Mouse (Mus musculus) spleen, adult 10 weeks (tissue): ENCODE measurements around the gene Hcn2. TPM values are rescaled to one million over a fixed set of nuclear protein-coding genes. Genes with fewer than 3 reads are reported as not detected.

Experiments
- polyA plus RNA-seq: library from polyadenylated mRNA; stranded (reverse); fragments of 350-450 nt; fragmentation: Illumina TruSeq; extraction: RNeasy Lipid Tissue Mini Kit (QIAGEN cat#74804); gene quantifications from one replicate; pipeline ENCODE4 v1.2.3, GENCODE M21; 2015; ENCODE audit warnings: low replicate concordance; ENCODE audit not compliant: insufficient read depth

Gene Hcn2
- not detected for polyA plus RNA-seq

GRCm38 (mm10) chr10:79716254-79716987 lies at the start of gene Hcn2:
Hcn2 (plus strand) TSS chr10:79716634.

DNA sequence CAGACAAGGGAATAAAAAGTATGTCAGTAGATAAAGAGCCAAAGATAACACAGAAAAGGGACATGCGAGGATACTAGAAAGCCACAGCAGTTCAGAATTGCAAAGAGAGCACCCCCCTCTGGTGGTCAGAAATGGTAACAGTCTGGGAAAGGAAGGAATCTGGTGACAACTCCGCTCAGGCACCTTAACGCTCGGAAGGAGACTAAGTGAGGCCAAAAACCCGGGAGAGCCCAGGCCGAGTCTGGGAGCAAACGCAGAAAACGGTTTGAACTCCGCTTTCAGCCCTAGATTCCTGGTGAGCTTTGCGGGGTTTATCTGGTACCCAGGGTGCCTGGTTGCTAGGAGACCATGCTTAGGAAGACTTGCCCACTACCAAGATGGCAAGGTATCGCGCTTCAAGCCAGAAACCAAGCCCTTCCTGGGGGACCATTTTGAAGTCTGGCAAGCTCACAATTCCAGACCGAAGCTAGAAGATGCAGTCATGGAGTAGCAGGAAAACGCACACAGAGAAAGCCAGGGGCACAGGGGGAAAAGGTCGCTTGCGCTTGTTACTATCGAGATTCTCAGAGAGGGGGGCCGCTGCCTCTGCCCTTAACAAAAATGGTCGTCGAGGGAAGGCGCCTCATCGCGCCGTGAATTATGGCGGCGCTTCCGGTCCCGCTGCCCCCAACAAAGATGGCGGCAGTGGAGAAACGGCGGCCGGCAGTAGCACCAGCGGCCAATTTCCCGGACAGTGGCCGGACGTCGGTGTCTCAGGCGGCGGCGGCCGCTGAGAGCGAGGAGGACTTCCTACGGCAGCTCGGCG lies 47.5 kb upstream of the Hcn2 start, which contains the start of gene Tpgs1:
TSS of gene Tpgs1 (plus strand) at position 599 of the 805 bp plus-strand sequence.

GRCm38 (mm10) chr10:79681591-79682245 lies 34.7 kb upstream of the Hcn2 start, which contains the start of gene Cdc34:
Cdc34 (plus strand) TSS chr10:79682195.

GRCm38 (mm10) chr10:79688720-79689119 lies 27.7 kb upstream of the Hcn2 start, which contains the start of gene Gzmm:
Gzmm (plus strand) TSS chr10:79689020.

GRCm38 (mm10) chr10:79704065-79704969 lies 12.1 kb upstream of the Hcn2 start, which contains the start of gene Bsg:
Bsg (plus strand) TSS chr10:79704491.

GRCm38 (mm10) chr10:79745898-79746773 lies 29.7 kb downstream of the Hcn2 start, which contains the start of gene Polrmt:
Polrmt (minus strand) TSS chr10:79746581.

GRCm38 (mm10) chr10:79754856-79755516 lies 38.6 kb downstream of the Hcn2 start, which contains the start of gene Fgf22:
Fgf22 (plus strand) TSS chr10:79755076.

GRCm38 (mm10) chr10:79766508-79767325 lies 50.3 kb downstream of the Hcn2 start, which contains the start of gene Rnf126:
Rnf126 (minus strand) TSS chr10:79766952.

DNA sequence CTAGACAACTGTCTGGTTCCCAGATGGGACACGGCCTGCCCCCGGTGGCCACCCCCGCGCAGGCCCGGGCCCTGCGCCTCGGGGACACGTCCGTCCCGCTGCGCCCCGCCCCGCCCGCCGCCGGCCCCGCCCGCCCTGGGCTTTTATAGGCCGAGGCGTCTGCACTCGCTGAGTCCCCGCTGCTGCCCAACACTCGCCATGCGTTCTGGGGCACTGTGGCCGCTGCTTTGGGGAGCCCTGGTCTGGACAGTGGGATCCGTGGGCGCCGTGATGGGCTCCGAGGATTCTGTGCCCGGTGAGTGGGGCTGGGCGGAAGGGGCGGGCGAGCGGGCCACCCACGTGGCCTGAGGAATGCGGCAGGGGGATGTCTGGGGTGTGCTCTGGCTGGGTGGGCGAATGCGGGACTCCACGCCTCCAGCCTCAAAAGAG lies 60.7 kb downstream of the Hcn2 start, which contains the start of gene Fstl3:
TSS of gene Fstl3 (plus strand) at position 170 of the 429 bp plus-strand sequence.

Other genes with a start within 250 kb of the Hcn2 start
- not detected for gene Vmn2r83, start 247.9 kb upstream of the Hcn2 start, polyA plus RNA-seq
- gene Plpp2, start 182.8 kb upstream of the Hcn2 start, polyA plus RNA-seq = 3.2 TPM
- gene Mier2, start 161.4 kb upstream of the Hcn2 start, polyA plus RNA-seq = 11.8 TPM
- gene Theg, start 129.3 kb upstream of the Hcn2 start, polyA plus RNA-seq = not detected
- not detected for gene C2cd4c, start 102.6 kb upstream of the Hcn2 start, polyA plus RNA-seq
- 0.62 TPM for gene Shc2, start 78.7 kb upstream of the Hcn2 start, polyA plus RNA-seq
- not detected for gene Odf3l2, start 70.9 kb upstream of the Hcn2 start, polyA plus RNA-seq
- gene Madcam1, start 52.1 kb upstream of the Hcn2 start, polyA plus RNA-seq = 8.2 TPM
- 6.4 TPM for gene Tpgs1, start 47.3 kb upstream of the Hcn2 start, polyA plus RNA-seq
- gene Cdc34, start 34.4 kb upstream of the Hcn2 start, polyA plus RNA-seq = 43.0 TPM
- gene Gzmm, start 27.6 kb upstream of the Hcn2 start, polyA plus RNA-seq = 1.5 TPM
- gene Bsg, start 12.1 kb upstream of the Hcn2 start, polyA plus RNA-seq = 159 TPM
- 16.0 TPM for gene Polrmt, start 29.9 kb downstream of the Hcn2 start, polyA plus RNA-seq
- not detected for gene Fgf22, start 38.4 kb downstream of the Hcn2 start, polyA plus RNA-seq
- gene Rnf126, start 50.3 kb downstream of the Hcn2 start, polyA plus RNA-seq = 5.5 TPM
- 1.2 TPM for gene Fstl3, start 60.6 kb downstream of the Hcn2 start, polyA plus RNA-seq
- 0.25 TPM for gene Prss57, start 74.3 kb downstream of the Hcn2 start, polyA plus RNA-seq
- gene Palm, start 76.9 kb downstream of the Hcn2 start, polyA plus RNA-seq = 3.1 TPM
- gene Misp, start 104.4 kb downstream of the Hcn2 start, polyA plus RNA-seq = not detected
- gene Ptbp1, start 137.8 kb downstream of the Hcn2 start, polyA plus RNA-seq = 156 TPM
- not detected for gene Prtn3, start 157.8 kb downstream of the Hcn2 start, polyA plus RNA-seq
- gene Plppr3, start 158.0 kb downstream of the Hcn2 start, polyA plus RNA-seq = 0.47 TPM
- 0.35 TPM for gene Elane, start 169.6 kb downstream of the Hcn2 start, polyA plus RNA-seq
- gene Cfd, start 174.2 kb downstream of the Hcn2 start, polyA plus RNA-seq = 1.0 TPM
- 3.4 TPM for gene Med16, start 192.3 kb downstream of the Hcn2 start, polyA plus RNA-seq
- not detected for gene Gm26602, start 194.2 kb downstream of the Hcn2 start, polyA plus RNA-seq
- 0.33 TPM for gene Kiss1r, start 200.3 kb downstream of the Hcn2 start, polyA plus RNA-seq
- gene R3hdm4, start 204.6 kb downstream of the Hcn2 start, polyA plus RNA-seq = 52.3 TPM
- gene Arid3a, start 210.4 kb downstream of the Hcn2 start, polyA plus RNA-seq = 8.9 TPM
- gene Wdr18, start 243.5 kb downstream of the Hcn2 start, polyA plus RNA-seq = 10.6 TPM